Mouse (Mus musculus) C2C12 (cell line): Measurements from ENCODE around the gene Nars2.

ENCODE experiments used
- CEBPB ChIP-seq: IDR thresholded peaks from one replicate; pipeline ENCODE4 v1.6.1; 2011; ENCODE audit warnings: low read depth, mild to moderate bottlenecking, control low read depth, moderate library complexity
- CTCF ChIP-seq: IDR thresholded peaks from one replicate; pipeline ENCODE4 v1.5.1; 2011; ENCODE audit not compliant: control insufficient read depth, insufficient read depth, insufficient read length
- FOSL1 ChIP-seq: IDR thresholded peaks from one replicate; pipeline ENCODE4 v1.8.0; 2011; ENCODE audit warnings: mild to moderate bottlenecking, low read length; ENCODE audit not compliant: poor library complexity, insufficient read depth, severe bottlenecking
- MAX ChIP-seq: IDR thresholded peaks from one replicate; pipeline ENCODE4 v1.6.1; 2011; ENCODE audit warnings: mild to moderate bottlenecking, control low read depth
- MYOD1 ChIP-seq: IDR thresholded peaks from one replicate; pipeline ENCODE4 v1.6.1; 2011; ENCODE audit warnings: low read depth; ENCODE audit not compliant: control insufficient read depth, insufficient read length
- MYOG ChIP-seq: IDR thresholded peaks from one replicate; pipeline ENCODE4 v1.6.1; 2011; ENCODE audit not compliant: control insufficient read depth, insufficient read length; ENCODE audit errors: extremely low read depth
- USF1 ChIP-seq: IDR thresholded peaks from one replicate; pipeline ENCODE4 v1.6.1; 2011; ENCODE audit warnings: low read depth, mild to moderate bottlenecking, control low read depth, moderate library complexity

- peak; percentile 56 for TF ChIP-seq CTCF
- no peak for TF ChIP-seq MAX
- no peak for TF ChIP-seq MYOG
- TF ChIP-seq USF1 = no peak
- no peak for TF ChIP-seq MYOD1
- no peak for TF ChIP-seq CEBPB
- TF ChIP-seq FOSL1 = no peak
Measured at GRCm38 (mm10) chr7:96914031-96914430, 37.3 kb upstream of the Nars2 start.
